Mouse (Mus musculus) cerebellum, adult 9-10 months (tissue): ENCODE results near the gene Snrnp27.

Experiments used
- DNase-seq: peaks from one replicate; pipeline ENCODE4 v3.0.0; 2022

Snrnp27 gene

GRCm38 (mm10) chr6:86660161-86660877 is 24.0 kb downstream of the Snrnp27 start:
- DNase-seq = no peak

- no peak for DNase-seq
Observed at GRCm38 (mm10) chr6:86658501-86658900, 25.8 kb downstream of the Snrnp27 start.

- DNase-seq = no peak
Observed at GRCm38 (mm10) chr6:86654270-86654916, 29.9 kb downstream of the Snrnp27 start.

- DNase-seq = no peak
Observed at GRCm38 (mm10) chr6:86653026-86653425, 31.3 kb downstream of the Snrnp27 start.

GRCm38 (mm10) chr6:86646143-86646542 is 38.2 kb downstream of the Snrnp27 start:
- DNase-seq = no peak

GRCm38 (mm10) chr6:86645551-86645950 is 38.8 kb downstream of the Snrnp27 start:
- no peak for DNase-seq

- DNase-seq = no peak
Observed at GRCm38 (mm10) chr6:86644775-86645400, 39.4 kb downstream of the Snrnp27 start.

- no peak for DNase-seq
Observed at GRCm38 (mm10) chr6:86641716-86642115, 42.6 kb downstream of the Snrnp27 start.

GRCm38 (mm10) chr6:86640776-86641175 is 43.5 kb downstream of the Snrnp27 start:
- DNase-seq = no peak

- no peak for DNase-seq
Observed at GRCm38 (mm10) chr6:86640161-86640560, 44.2 kb downstream of the Snrnp27 start.

GRCm38 (mm10) chr6:86639180-86640160 is 44.9 kb downstream of the Snrnp27 start:
- no peak for DNase-seq

- DNase-seq = no peak
Observed at GRCm38 (mm10) chr6:86638434-86638833, 45.9 kb downstream of the Snrnp27 start.

- no peak for DNase-seq
Observed at GRCm38 (mm10) chr6:86637860-86638259, 46.5 kb downstream of the Snrnp27 start.

- DNase-seq = no peak
Observed at GRCm38 (mm10) chr6:86637171-86637835, 47.0 kb downstream of the Snrnp27 start.

- no peak for DNase-seq
Observed at GRCm38 (mm10) chr6:86636495-86636894, 47.8 kb downstream of the Snrnp27 start.

GRCm38 (mm10) chr6:86630141-86630540 is 54.2 kb downstream of the Snrnp27 start:
- DNase-seq = no peak

- DNase-seq = no peak
Observed at GRCm38 (mm10) chr6:86627946-86628345, 56.4 kb downstream of the Snrnp27 start, which contains the start of gene Asprv1. Gene Asprv1 (plus strand): TSS chr6:86628164.
